Mouse (Mus musculus): ENCODE measurements at regions not wholly inside any gene's neighbourhood (a gene's known extent, or its start where the extent isn't known, plus 50 kb on each side); places are given as distances from the start of the nearest gene placed in this dataset.

GRCm38 (mm10) chr10:24479148-24479547 is 116.1 kb upstream of the Ccn2 start:
- TF ChIP-seq CTCF (IDR thresholded peaks at IDR 0.05), result no peak
- no peak for TF ChIP-seq POLR2A (IDR thresholded peaks at IDR 0.05; ENCODE audit: insufficient read depth, low read depth, low read length)
- no peak for TF ChIP-seq EP300 (IDR thresholded peaks at IDR 0.05; ENCODE audit: insufficient read depth, low read depth, low read length)
